ENCODE assay signal across 12 mouse cellular contexts in the genomic region with DNA sequence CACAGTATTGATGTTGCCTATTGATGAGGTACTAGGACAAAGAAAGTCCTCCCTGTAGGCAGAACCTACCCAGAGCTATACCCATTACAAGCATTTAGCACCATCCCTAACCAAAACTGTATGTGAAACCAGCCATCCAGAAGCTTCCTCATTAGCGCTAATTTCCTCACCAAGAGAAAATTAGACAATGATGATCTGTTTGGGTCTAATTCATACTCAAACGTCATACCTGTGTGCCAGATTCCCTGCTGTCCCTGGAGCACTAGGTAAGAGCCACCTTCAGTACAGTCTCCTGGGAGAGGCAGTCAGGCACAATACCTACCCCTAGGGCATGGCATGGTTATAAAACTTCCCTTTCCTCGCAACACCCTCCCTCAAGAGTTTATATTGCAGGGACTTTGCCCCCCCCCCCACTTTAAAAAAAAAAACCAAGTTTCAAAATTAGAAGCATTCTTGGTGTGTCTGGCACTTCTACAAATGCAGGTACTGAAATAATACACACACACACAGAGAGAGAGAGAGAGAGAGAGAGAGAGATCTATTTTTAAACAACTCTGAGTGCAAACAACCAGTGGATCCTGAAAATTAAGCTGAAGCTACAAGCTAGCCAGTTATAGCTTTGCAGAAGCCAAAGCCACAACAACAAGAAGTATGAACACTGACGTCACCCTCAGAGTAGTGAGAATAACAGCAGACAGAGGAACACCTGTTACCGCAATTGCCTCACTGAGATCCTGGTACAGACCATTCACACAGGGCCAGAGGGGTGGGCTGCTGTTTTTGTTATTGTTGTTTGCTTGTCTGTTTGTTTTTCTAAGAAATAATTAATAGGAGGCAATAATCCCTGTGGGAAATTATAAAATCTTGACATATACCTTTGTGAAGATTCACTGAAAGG. TPM values are rescaled to one million over a fixed set of nuclear protein-coding genes. Genes with fewer than 3 reads are reported as not detected.
DNase-seq lines count a peak whose midpoint lies in the region; ATAC-seq lines count a peak whose summit lies in the region.
"Had no signal": no experiment of that assay in that cellular context is flagged by ENCODE, and none has a peak within 500 bp of the region (broad histone marks: within the 10 kb centered on the region; RNA-seq: fewer than 3 reads in every experiment).

No protein-coding gene starts in this region.

- 63% methylated on average over 5 of the region's 5 CpGs for WGBS in heart, embryonic 16.5 days
- WGBS in neural tube, embryonic 15.5 days: 75% methylated on average over 5 of the region's 5 CpGs

- no peak overlapping the region for H3K9ac ChIP-seq in heart, embryonic 16.5 days (ENCODE audit: low read length)
- no peak overlapping the region for H3K9ac ChIP-seq in neural tube, embryonic 15.5 days (replicated peaks)
- H3K9ac ChIP-seq: forebrain, embryonic 13.5 days; limb, embryonic 12.5 days; neural tube, embryonic 12.5 days had no signal

- no peak for DNase-seq in heart, postnatal 4 days
- peak; percentile 76 for DNase-seq in lung, postnatal 36 days
- DNase-seq in thymus, postnatal 0 days (ENCODE audit: low spot score): peak; percentile 95
- no peak for DNase-seq in testis, postnatal 10 days (ENCODE audit: low spot score)
- DNase-seq in cerebellum, adult 9-11 months: no peak
- DNase-seq: heart, postnatal 36 days had no signal

- H3K4me3 ChIP-seq in heart, embryonic 16.5 days (ENCODE audit: low read length): no peak overlapping the region
- H3K4me3 ChIP-seq in neural tube, embryonic 15.5 days (replicated peaks): no peak overlapping the region
- H3K4me3 ChIP-seq: forebrain, embryonic 13.5 days; limb, embryonic 12.5 days; neural tube, embryonic 12.5 days had no signal

- no peaks in the 10 kb centered on the region for H3K27me3 ChIP-seq in heart, embryonic 16.5 days (ENCODE audit: control insufficient read depth, insufficient read depth, low read length)
- H3K27me3 ChIP-seq in neural tube, embryonic 15.5 days (replicated peaks): no peaks in the 10 kb centered on the region
- H3K27me3 ChIP-seq: forebrain, embryonic 13.5 days; limb, embryonic 12.5 days; neural tube, embryonic 12.5 days had no signal

- H3K4me2 ChIP-seq in heart, embryonic 16.5 days (ENCODE audit: low read depth, low read length): no peak overlapping the region; the same call in 1 of the 2 replicates
- H3K4me2 ChIP-seq in neural tube, embryonic 15.5 days: no peak overlapping the region
- H3K4me2 ChIP-seq: forebrain, embryonic 13.5 days; limb, embryonic 12.5 days; neural tube, embryonic 12.5 days had no signal

- H3K9me3 ChIP-seq in heart, embryonic 16.5 days (replicated peaks; ENCODE audit: control insufficient read depth, low read length): no peaks in the 10 kb centered on the region
- no peaks in the 10 kb centered on the region for H3K9me3 ChIP-seq in neural tube, embryonic 15.5 days (replicated peaks)
- H3K9me3 ChIP-seq: forebrain, embryonic 13.5 days; limb, embryonic 12.5 days; neural tube, embryonic 12.5 days had no signal

- H3K36me3 ChIP-seq in heart, embryonic 16.5 days (ENCODE audit: control insufficient read depth, insufficient read depth): no peaks in the 10 kb centered on the region
- no peaks in the 10 kb centered on the region for H3K36me3 ChIP-seq in neural tube, embryonic 15.5 days
- H3K36me3 ChIP-seq: limb, embryonic 12.5 days; neural tube, embryonic 12.5 days had no signal

- ATAC-seq in heart, embryonic 16.5 days (replicated peaks; ENCODE audit: extremely low read depth, insufficient read depth, low FRiP score): peak; percentile 59
- 0 out of 2 replicates have a peak, but pooled peaks have one; percentile 9 for ATAC-seq in erythroblast, adult 5-6 weeks (replicated peaks; ENCODE audit: low FRiP score, poor library complexity, severe bottlenecking)
- ATAC-seq in neural tube, embryonic 15.5 days (ENCODE audit: low FRiP score): no peak
- ATAC-seq: forebrain, embryonic 13.5 days had no signal

- H3K4me1 ChIP-seq in heart, embryonic 16.5 days (ENCODE audit: control insufficient read depth, insufficient read depth, low read length): peaks cover 7% of the 10 kb centered on the region
- no peaks in the 10 kb centered on the region for H3K4me1 ChIP-seq in neural tube, embryonic 15.5 days
- H3K4me1 ChIP-seq: neural tube, embryonic 12.5 days had no signal

- peak overlapping the region; percentile 2 for H3K27ac ChIP-seq in heart, embryonic 16.5 days (ENCODE audit: low read length)
- H3K27ac ChIP-seq in neural tube, embryonic 15.5 days (replicated peaks): no peak overlapping the region
- H3K27ac ChIP-seq: forebrain, embryonic 13.5 days; limb, embryonic 12.5 days; neural tube, embryonic 12.5 days had no signal

RNA-seq across cellular contexts. Expression of a gene that starts 38.6 kb away (rescaled TPM):
- polyA plus RNA-seq in heart, embryonic 16.5 days (2015; fragmentation: Nextera tagmentation; extraction: Ambion mirVana): 3.1 and 5.1 TPM in 2 replicates
- total RNA-seq in heart, postnatal 4 days (2021): 1 to 10 TPM in 1 of 2 experiments, under 1 TPM in 1; 0.97 to 1.2 TPM
- total RNA-seq in erythroblast, adult 5-6 weeks (2015; ENCODE audit: low replicate concordance): 11.7 and 13.8 TPM in 2 replicates
- 15.6 and 18.3 TPM in 2 replicates for total RNA-seq in erythroblast, adult 5-6 weeks (2017; ENCODE audit: low replicate concordance)
- 117 and 125 TPM in 2 replicates for polyA plus RNA-seq in thymus, postnatal 0 days (2015; fragmentation: Nextera tagmentation; extraction: Ambion mirVana)
- 0.08 and 4.6 TPM in 2 replicates for polyA plus RNA-seq in neural tube, embryonic 15.5 days (2015; fragmentation: Nextera tagmentation; extraction: Ambion mirVana)

Comparison
In these comparisons a context has a peak if more than half of its experiments do, and no peak if none do; other contexts are left out.
1. DNase-seq: peak in lung, postnatal 36 days (single experiment) and thymus, postnatal 0 days (single experiment); none in heart, postnatal 4 days (single experiment), testis, postnatal 10 days (single experiment) and cerebellum, adult 9-11 months (single experiment).
2. RNA of a gene that starts 38.6 kb away (polyA plus RNA-seq): 117 to 125 TPM in thymus, postnatal 0 days; 3.1 to 5.1 TPM in heart, embryonic 16.5 days and 0.08 to 4.6 TPM in neural tube, embryonic 15.5 days; every median in the first group is over 10 times any median in the second.